Mouse (Mus musculus): ENCODE data around the gene Aplf. TPM values are rescaled to one million over a fixed set of nuclear protein-coding genes. Genes with fewer than 3 reads are reported as not detected.

Aplf gene
- polyA plus RNA-seq, 1 experiment from 2014 or later, result 12.1 TPM

DNA sequence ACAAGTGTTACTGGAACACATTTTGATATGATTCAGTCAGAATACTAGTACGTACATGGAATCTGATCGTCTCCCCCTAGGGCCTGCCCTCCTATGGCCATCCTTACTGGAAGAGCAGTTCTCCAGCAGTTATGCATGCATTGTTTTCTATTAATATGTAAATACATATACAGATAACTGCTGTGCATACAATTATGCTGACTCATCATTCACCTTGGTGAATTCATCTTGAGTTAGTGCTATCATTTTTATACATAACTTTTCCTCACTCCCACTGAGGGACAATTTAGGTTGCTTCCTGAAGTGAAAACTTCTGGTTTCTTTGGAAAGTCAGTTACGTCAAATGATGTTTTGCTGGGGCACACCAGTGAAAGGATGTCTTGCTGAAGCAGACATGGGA, 48.8 kb downstream of the Aplf start:
- no peak for ATAC-seq
- no peak for DNase-seq (ENCODE audit: low read depth, low spot score)
- in situ Hi-C loops (cut with MboI; ENCODE audit: low pct_unique_long_range_greater_than_20kb), result no loop called here
- ChIA-PET POLR2A (no interaction called here), CTCF (no interaction called here)
- H3K27me3 ChIP-seq, result no peaks in the 10 kb centered on the region
- TF ChIP-seq CTCF (IDR thresholded peaks at IDR 0.05), result no peak

DNA sequence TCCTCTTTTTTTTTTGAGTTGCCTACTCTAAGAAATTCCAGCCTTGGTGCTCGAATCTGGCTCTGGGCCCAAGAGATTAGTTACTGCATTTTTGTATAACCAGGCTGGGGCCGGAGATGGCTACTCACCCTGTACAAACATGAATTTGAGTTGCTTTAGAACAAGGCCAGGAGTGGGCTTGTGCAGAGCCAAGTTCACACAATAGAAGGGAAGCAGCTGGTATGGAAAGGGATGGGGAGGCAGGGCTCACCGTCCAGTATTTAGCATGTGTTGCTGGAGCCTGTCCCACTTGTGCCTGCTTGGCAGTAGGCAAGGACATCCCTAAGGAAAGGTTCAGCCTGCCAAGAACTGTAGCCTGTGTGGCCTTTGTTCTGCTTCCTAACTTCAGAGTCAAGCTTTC, 50.7 kb downstream of the Aplf start:
- ATAC-seq (peak; percentile 35), DNase-seq (ENCODE audit: low read depth, low spot score) (peak; percentile 61)
- ChIA-PET POLR2A (no interaction called here), CTCF (interaction anchor here (1.0 kb wide), 1 partner anchor 11 kb away, joined by 5 read pairs; no protein-coding TSS in a partner anchor)
- H3K27me3 ChIP-seq, result no peaks in the 10 kb centered on the region
- no peak for TF ChIP-seq CTCF (IDR thresholded peaks at IDR 0.05)
- in situ Hi-C loops (cut with MboI; ENCODE audit: low pct_unique_long_range_greater_than_20kb), result no loop called here

DNA sequence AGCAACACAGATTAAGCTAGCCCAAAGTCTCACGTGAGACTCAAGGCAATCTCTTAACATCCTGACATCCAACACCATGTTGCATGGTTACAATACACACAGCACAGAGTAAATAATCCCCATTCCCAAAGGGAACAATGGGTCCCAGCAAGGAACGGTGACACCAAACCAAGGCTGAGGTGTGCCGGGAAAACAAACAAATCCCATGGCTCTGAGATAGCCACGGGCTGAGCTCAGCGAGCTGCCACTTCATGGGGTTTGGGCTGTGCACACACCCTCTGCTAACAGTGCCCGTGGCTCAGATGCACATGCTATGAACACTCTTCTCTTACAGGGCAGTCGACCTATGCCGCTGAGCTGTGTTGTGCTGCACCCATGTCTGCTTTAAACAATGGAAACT, 54.0 kb downstream of the Aplf start:
- H3K27me3 ChIP-seq, result peaks cover 7% of the 10 kb centered on the region
- in situ Hi-C loops (cut with MboI; ENCODE audit: low pct_unique_long_range_greater_than_20kb), result no loop called here
- ChIA-PET CTCF (no interaction called here), POLR2A (no interaction called here)
- ATAC-seq, result no peak
- TF ChIP-seq CTCF (IDR thresholded peaks at IDR 0.05), result no peak
- DNase-seq (ENCODE audit: low read depth, low spot score), result no peak

DNA sequence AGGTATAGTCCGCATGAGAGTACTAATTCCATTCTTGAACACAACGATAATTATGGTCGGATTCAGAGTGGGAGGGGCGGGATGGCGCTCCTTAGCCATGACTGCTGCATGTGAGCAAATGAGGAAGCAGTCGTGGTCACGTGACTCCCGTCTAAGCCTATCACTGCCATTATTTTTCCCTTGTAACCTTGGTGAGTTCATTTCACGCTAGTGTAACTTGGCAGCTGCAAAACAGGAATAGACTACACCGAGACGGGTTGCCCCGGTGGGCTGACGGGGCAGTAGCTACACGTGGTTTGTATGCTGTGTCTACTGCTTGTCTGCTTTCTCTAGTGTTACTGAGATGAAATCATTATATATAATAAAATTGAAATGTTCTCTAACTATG, 56.3 kb downstream of the Aplf start:
- ChIA-PET CTCF (interaction anchor here (1.0 kb wide), 1 partner anchor 16 kb away, joined by 4 read pairs; no protein-coding TSS in a partner anchor), POLR2A (no interaction called here)
- DNase-seq (ENCODE audit: low read depth, low spot score) (no peak), ATAC-seq (no peak)
- peaks cover 14% of the 10 kb centered on the region for H3K27me3 ChIP-seq
- in situ Hi-C loops (cut with MboI; ENCODE audit: low pct_unique_long_range_greater_than_20kb), result no loop called here
- TF ChIP-seq CTCF (IDR thresholded peaks at IDR 0.05), result no peak

DNA sequence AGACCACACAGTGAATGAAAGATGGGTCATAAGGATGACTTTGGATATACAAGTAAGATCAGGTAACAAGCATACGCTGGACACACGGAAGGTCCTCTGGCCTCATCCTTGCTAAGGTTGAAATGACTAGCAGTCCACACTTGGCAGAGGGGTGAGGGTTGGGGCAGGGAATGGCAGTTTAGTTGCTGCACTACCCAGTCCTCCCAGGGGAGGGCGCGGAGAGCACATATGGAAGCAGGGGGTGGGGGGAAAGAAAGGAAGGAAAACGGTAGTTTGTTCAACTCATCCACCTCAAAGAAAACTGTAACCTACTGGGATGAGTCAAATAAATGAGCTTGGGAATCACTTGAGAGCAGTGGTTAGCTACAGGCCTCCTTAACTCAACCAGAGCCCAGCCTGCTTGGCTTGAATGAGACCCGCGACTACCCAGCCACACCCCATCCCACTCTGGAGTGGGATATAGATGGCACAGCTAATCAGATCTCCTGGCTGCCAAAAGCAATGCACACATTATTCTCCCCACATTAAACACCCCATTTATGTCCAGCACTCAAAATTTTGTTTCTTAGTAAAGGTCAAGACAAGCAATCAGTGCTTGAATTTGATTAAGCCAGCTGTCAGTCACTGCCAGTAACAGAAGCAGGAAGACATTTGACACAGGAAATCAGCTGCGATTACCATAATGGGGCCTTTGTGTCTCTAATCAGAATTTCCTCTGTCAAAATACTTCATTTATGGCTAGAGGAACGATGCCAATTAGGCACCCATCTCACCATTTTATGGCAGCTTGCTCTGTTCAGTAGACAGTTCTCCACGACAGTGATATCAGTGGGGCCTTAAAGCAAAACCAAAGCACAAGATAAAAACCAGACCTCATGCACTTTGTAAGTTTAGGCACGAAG, 56.9 kb downstream of the Aplf start:
- in situ Hi-C loops (cut with MboI; ENCODE audit: low pct_unique_long_range_greater_than_20kb), result no loop called here
- no peak for ATAC-seq
- ChIA-PET POLR2A (no interaction called here), CTCF (interaction anchor here (1.0 kb wide), 2 partner anchors 15 to 56 kb away, joined by 4 to 5 read pairs; no protein-coding TSS in a partner anchor)
- peaks cover 17% of the 10 kb centered on the region for H3K27me3 ChIP-seq
- peak; percentile 59 for TF ChIP-seq CTCF (IDR thresholded peaks at IDR 0.05)
- DNase-seq (ENCODE audit: low read depth, low spot score), result no peak

DNA sequence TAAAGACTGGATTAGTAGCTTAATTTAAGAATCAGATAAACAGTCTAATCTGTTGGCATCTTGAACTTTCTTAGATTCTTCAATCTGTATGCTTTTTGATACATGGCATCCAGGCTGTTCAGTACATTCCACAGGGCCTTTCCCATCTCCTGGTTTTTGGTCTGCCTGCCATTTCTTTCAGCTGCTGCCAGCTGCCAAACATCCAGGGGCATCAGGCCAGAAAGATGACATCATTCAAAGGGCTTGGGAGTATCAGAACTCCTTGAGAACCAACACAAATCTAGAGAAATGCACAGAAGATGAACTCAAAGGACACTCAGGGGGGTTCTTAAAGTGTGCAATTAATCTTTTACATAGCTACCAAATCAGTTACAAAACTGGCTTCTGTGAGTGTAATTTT, 72.2 kb downstream of the Aplf start:
- DNase-seq (ENCODE audit: low read depth, low spot score), result no peak
- ATAC-seq, result no peak
- ChIA-PET CTCF (interaction anchor here (0.8 to 1.6 kb wide), 4 partner anchors 10 to 68 kb away, joined by 3 to 4 read pairs (median 4); no protein-coding TSS in a partner anchor), POLR2A (interaction anchor here (0.5 kb wide), 1 partner anchor 56 kb away, joined by 8 read pairs; no protein-coding TSS in a partner anchor)
- no peak for TF ChIP-seq CTCF (IDR thresholded peaks at IDR 0.05)
- H3K27me3 ChIP-seq, result no peaks in the 10 kb centered on the region
- in situ Hi-C loops (cut with MboI; ENCODE audit: low pct_unique_long_range_greater_than_20kb), result no loop called here

DNA sequence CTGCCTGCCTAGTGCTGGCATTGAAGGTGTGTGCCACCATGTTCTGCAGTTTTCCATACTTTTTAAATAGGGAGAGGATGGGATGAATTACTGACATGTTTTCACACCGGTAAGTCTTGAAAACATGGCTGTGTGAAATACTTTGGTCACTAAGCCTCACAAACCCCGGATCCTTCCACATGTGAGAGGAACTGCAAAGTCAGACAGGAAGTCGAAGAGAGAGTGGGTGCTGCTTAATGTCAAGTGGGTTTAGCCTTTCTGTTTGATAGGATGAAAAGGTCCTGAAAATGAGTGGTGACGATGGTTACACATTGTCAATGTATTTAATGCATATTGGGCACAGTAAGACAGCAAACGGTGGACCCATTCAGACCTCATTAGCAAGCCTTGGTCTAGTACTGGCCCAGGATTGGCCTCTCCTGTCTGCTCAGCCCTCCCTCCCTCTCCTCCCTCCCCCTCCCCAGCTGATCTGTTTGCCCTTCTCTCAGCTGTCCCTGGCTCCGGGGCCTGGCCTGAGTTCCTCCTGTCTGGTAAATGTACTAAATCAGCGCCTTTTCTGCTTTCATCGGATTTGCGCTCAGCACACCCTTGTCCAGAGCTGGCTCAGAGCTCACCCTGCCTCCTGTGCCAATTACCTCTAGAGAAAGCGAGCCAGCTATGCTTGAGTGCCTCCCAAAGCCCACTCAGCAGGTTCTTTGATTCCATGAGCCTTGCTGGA, 74.7 kb downstream of the Aplf start:
- in situ Hi-C loops (cut with MboI; ENCODE audit: low pct_unique_long_range_greater_than_20kb), result no loop called here
- no peak for ATAC-seq
- POLR2A ChIA-PET, result interaction anchor here (1.0 kb wide), 1 partner anchor 10 kb away, joined by 4 read pairs; no protein-coding TSS in a partner anchor
- H3K27me3 ChIP-seq, result no peaks in the 10 kb centered on the region
- DNase-seq (ENCODE audit: low read depth, low spot score), result no peak
- CTCF ChIA-PET, result no interaction called here
- TF ChIP-seq CTCF (IDR thresholded peaks at IDR 0.05), result no peak

DNA sequence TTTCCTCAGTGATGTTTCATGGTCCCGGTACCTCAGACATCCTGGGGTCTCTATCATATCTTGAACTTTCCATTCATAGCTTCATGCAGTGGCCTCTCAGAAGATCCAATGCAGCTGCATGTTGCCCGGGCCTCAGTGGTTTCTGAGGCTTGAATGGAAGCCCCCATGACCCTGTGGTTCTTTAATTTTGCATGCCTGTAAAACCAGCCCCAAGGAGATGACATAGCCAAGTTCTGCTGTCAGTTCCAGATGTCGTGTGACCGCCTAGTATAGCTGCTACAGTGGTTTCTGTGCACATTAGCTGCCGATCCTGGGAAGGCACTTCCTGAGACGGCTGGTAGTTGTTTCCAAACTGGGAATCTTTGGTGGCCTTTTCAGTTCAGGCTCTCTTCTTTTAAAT, 77.8 kb downstream of the Aplf start:
- CTCF ChIA-PET, result no interaction called here
- no peak for ATAC-seq
- DNase-seq (ENCODE audit: low read depth, low spot score), result no peak
- in situ Hi-C loops (cut with MboI; ENCODE audit: low pct_unique_long_range_greater_than_20kb), result no loop called here
- no peak for TF ChIP-seq CTCF (IDR thresholded peaks at IDR 0.05)
- H3K27me3 ChIP-seq, result no peaks in the 10 kb centered on the region
- POLR2A ChIA-PET, result no interaction called here

DNA sequence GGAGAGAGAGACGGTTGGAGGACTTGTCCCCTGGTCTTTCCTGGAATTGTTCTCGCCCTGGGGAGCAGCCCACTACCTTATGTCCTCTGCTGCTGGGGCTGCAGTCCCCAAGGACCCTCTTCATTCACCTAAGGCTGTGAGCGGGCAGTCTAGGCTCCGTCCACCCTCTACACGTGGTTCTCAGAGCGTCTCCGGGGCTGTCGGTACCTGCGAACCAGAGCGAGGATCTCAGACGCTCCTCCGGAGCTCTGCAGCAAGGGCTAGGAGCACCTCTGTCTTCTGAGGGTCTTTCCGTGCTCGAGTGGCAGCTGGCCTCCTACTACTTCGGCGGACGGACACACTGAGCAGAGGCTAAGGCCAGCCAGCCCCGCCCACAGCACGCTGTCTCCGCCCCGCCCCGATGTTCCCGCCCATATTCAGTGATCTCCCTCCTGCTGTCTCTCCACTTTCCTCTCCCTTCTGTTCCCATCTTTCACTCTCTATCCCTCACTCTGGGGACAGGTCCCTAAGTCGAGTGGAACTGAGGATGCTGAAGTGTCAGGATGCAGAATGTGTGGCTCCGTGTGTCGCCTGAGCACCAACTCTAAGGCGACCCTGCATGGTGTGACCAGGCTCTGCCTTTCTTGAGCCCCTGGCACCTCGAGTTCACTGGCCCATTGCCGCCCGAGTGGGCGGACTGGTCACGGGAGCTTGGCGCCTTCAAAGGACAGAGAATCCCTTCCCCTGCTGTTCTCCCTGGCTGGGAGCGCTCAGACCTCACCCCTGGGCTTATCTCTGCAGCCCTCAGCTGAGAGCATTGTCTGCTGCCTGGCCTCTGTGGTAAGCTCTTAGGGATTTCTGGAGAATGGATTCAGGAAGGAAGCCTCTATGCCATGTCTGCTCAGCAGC, 81.4 kb downstream of the Aplf start, which contains the start of gene Prokr1:
Gene Prokr1 (minus strand): TSS at position 350 of the 888 bp plus-strand sequence.
- DNase-seq (ENCODE audit: low read depth, low spot score) (no peak), ATAC-seq (no peak)
- ChIA-PET POLR2A (no interaction called here), CTCF (interaction anchor here (0.9 kb wide), 1 partner anchor 9 kb away, joined by 4 read pairs; no protein-coding TSS in a partner anchor)
- no peak for TF ChIP-seq CTCF (IDR thresholded peaks at IDR 0.05)
- H3K27me3 ChIP-seq, result no peaks in the 10 kb centered on the region
- in situ Hi-C loops (cut with MboI; ENCODE audit: low pct_unique_long_range_greater_than_20kb), result no loop called here
